Mouse (Mus musculus): ENCODE measurements around the gene Ncoa4.
A peak's percentile ranks its signal among the peaks of the same experiment; 100 is the strongest.
"Not testable (repeated sequence)": the region's sequence is repeated elsewhere in the genome, so short reads cannot be mapped to it uniquely, and the experiment has no call there.

Gene Ncoa4

GRCm38 (mm10) chr14:32160563-32160962 lies 898 bp downstream of the Ncoa4 start:
- no peak for DNase-seq (ENCODE audit: low spot score in 2 of 2)

GRCm38 (mm10) chr14:32161090-32161885 lies 1.6 kb downstream of the Ncoa4 start:
- no peak for DNase-seq (ENCODE audit: low spot score in 2 of 2)

GRCm38 (mm10) chr14:32162231-32162630 lies 2.6 kb downstream of the Ncoa4 start:
- no peak for DNase-seq (ENCODE audit: low spot score in 2 of 2)

GRCm38 (mm10) chr14:32163203-32163888 lies 3.7 kb downstream of the Ncoa4 start:
- no peak for DNase-seq (ENCODE audit: low spot score in 2 of 2)

- no peak for DNase-seq (ENCODE audit: low spot score in 2 of 2)
These were observed 4.7 kb downstream of the Ncoa4 start for GRCm38 (mm10) chr14:32164173-32165051.

GRCm38 (mm10) chr14:32165278-32166061 lies 5.8 kb downstream of the Ncoa4 start:
- DNase-seq (ENCODE audit: low spot score in 2 of 2), result peak; percentile 46 to 61

- no peak for DNase-seq (ENCODE audit: low spot score in 2 of 2)
These were observed 6.4 kb downstream of the Ncoa4 start for GRCm38 (mm10) chr14:32166062-32166441.

- no peak for DNase-seq (ENCODE audit: low spot score in 2 of 2)
These were observed 7.2 kb downstream of the Ncoa4 start for GRCm38 (mm10) chr14:32166840-32167239.

- DNase-seq (ENCODE audit: low spot score in 2 of 2), result no peak
These were observed 7.7 kb downstream of the Ncoa4 start for GRCm38 (mm10) chr14:32167326-32167725.

- DNase-seq (ENCODE audit: low spot score in 2 of 2), result no peak
These were observed 9.1 kb downstream of the Ncoa4 start for GRCm38 (mm10) chr14:32168653-32169231.

GRCm38 (mm10) chr14:32170137-32170536 lies 10.5 kb downstream of the Ncoa4 start:
- no peak for DNase-seq (ENCODE audit: low spot score in 2 of 2)

- no peak for DNase-seq (ENCODE audit: low spot score in 2 of 2)
These were observed 15.6 kb downstream of the Ncoa4 start for GRCm38 (mm10) chr14:32175310-32175709.

GRCm38 (mm10) chr14:32176590-32176989 lies 16.9 kb downstream of the Ncoa4 start:
- not testable (repeated sequence) for DNase-seq (ENCODE audit: low spot score in 2 of 2)

GRCm38 (mm10) chr14:32179393-32180195 lies 19.9 kb downstream of the Ncoa4 start:
- no peak for DNase-seq (ENCODE audit: low spot score in 2 of 2)

- no peak for DNase-seq (ENCODE audit: low spot score in 2 of 2)
These were observed 21.2 kb downstream of the Ncoa4 start for GRCm38 (mm10) chr14:32180861-32181260.

- no peak for DNase-seq (ENCODE audit: low spot score in 2 of 2)
These were observed 24.2 kb downstream of the Ncoa4 start for GRCm38 (mm10) chr14:32183846-32184245.

- DNase-seq (ENCODE audit: low spot score in 2 of 2), result no peak
These were observed 31.1 kb downstream of the Ncoa4 start for GRCm38 (mm10) chr14:32190627-32191391.

GRCm38 (mm10) chr14:32191926-32192325 lies 32.3 kb downstream of the Ncoa4 start:
- no peak for DNase-seq (ENCODE audit: low spot score in 2 of 2)

- peak; percentile 40 to 54 for DNase-seq (ENCODE audit: low spot score in 2 of 2)
These were observed 32.8 kb downstream of the Ncoa4 start for GRCm38 (mm10) chr14:32192437-32192836.
